Mouse (Mus musculus): ENCODE results near the gene Znrf4. TPM values are rescaled to one million over a fixed set of nuclear protein-coding genes. Genes with fewer than 3 reads are reported as not detected.
A peak's percentile ranks its signal among the peaks of the same experiment; 100 is the strongest.

Gene Znrf4
- polyA plus RNA-seq, 1 experiment from 2014 or later: not detected

GRCm38 (mm10) chr17:56479358-56479757 is 32.9 kb downstream of the Znrf4 start:
- Histone ChIP-seq H3K27me3 (replicated peaks) (peaks cover 8% of the 10 kb centered on the region; the same call in 1 of the 2 replicates), H3K4me2 (no peak overlapping the region), H3K4me1 (peaks cover 21% of the 10 kb centered on the region), H3K9ac (no peak overlapping the region), H3K36me3 (no peaks in the 10 kb centered on the region), H3K27ac (no peak overlapping the region), H3K4me3 (replicated peaks) (no peak overlapping the region), H3K9me3 (no peaks in the 10 kb centered on the region)
- no peak for ATAC-seq (ENCODE audit: insufficient read depth, low FRiP score, low read depth)
- WGBS: 12% methylated on average over 6 of the region's 6 CpGs

- H3K36me3 ChIP-seq: no peaks in the 10 kb centered on the region
- no peak overlapping the region for H3K9ac ChIP-seq
- peak overlapping the region; percentile 27 for H3K27ac ChIP-seq
- ATAC-seq (ENCODE audit: insufficient read depth, low FRiP score, low read depth): no peak
- H3K27me3 ChIP-seq (replicated peaks): peaks cover 20% of the 10 kb centered on the region
- H3K4me2 ChIP-seq: no peak overlapping the region
- 55% methylated on average over 11 of the region's 11 CpGs for WGBS
- H3K9me3 ChIP-seq: no peaks in the 10 kb centered on the region
- H3K4me3 ChIP-seq (replicated peaks): no peak overlapping the region
- peaks cover 32% of the 10 kb centered on the region for H3K4me1 ChIP-seq
Observed at GRCm38 (mm10) chr17:56478191-56478611, 34.0 kb downstream of the Znrf4 start.

GRCm38 (mm10) chr17:56477191-56477818 is 34.9 kb downstream of the Znrf4 start:
- Histone ChIP-seq H3K4me2 (no peak overlapping the region), H3K36me3 (no peaks in the 10 kb centered on the region), H3K4me1 (peaks cover 41% of the 10 kb centered on the region), H3K9ac (no peak overlapping the region), H3K9me3 (no peaks in the 10 kb centered on the region), H3K4me3 (replicated peaks) (no peak overlapping the region), H3K27me3 (replicated peaks) (peaks cover 26% of the 10 kb centered on the region), H3K27ac (no peak overlapping the region)
- 90% methylated on average over 19 of the region's 19 CpGs for WGBS
- ATAC-seq (ENCODE audit: insufficient read depth, low FRiP score, low read depth): no peak

- no peaks in the 10 kb centered on the region for H3K36me3 ChIP-seq
- peak; percentile 85 for ATAC-seq (ENCODE audit: insufficient read depth, low FRiP score, low read depth)
- peak within 1 kb of the TSS; percentile 98 for H3K4me2 ChIP-seq
- H3K9ac ChIP-seq: peak within 1 kb of the TSS; percentile 80
- peaks cover 49% of the 10 kb centered on the region for H3K4me1 ChIP-seq
- H3K9me3 ChIP-seq: no peaks in the 10 kb centered on the region
- H3K27ac ChIP-seq: peak within 1 kb of the TSS; percentile 78
- 0% methylated on average over 27 of the region's 27 CpGs for WGBS
- H3K27me3 ChIP-seq (replicated peaks): peaks cover 26% of the 10 kb centered on the region
- peak within 1 kb of the TSS; percentile 73 for H3K4me3 ChIP-seq (replicated peaks)
Observed at GRCm38 (mm10) chr17:56476402-56476752, 35.9 kb downstream of the Znrf4 start, which contains the start of gene Ptprs. TSS of gene Ptprs (minus strand) at chr17:56476483.

GRCm38 (mm10) chr17:56475584-56476401 is 36.4 kb downstream of the Znrf4 start:
- ATAC-seq (ENCODE audit: insufficient read depth, low FRiP score, low read depth): peak; percentile 6; the same call in 1 of the 2 replicates
- no peaks in the 10 kb centered on the region for H3K9me3 ChIP-seq
- peak overlapping the region; percentile 98 for H3K4me2 ChIP-seq
- H3K27ac ChIP-seq: peak overlapping the region; percentile 78
- WGBS: under 1% methylated on average over 62 of the region's 66 CpGs
- H3K4me1 ChIP-seq: peaks cover 54% of the 10 kb centered on the region
- no peaks in the 10 kb centered on the region for H3K36me3 ChIP-seq
- H3K27me3 ChIP-seq (replicated peaks): peaks cover 26% of the 10 kb centered on the region
- peak overlapping the region; percentile 73 for H3K4me3 ChIP-seq (replicated peaks)
- H3K9ac ChIP-seq: peak overlapping the region; percentile 80

- H3K27me3 ChIP-seq (replicated peaks): peaks cover 26% of the 10 kb centered on the region
- peaks cover 62% of the 10 kb centered on the region for H3K4me1 ChIP-seq
- H3K4me3 ChIP-seq (replicated peaks): peak overlapping the region; percentile 73
- WGBS: 2% methylated on average over 24 of the region's 24 CpGs
- ATAC-seq (ENCODE audit: insufficient read depth, low FRiP score, low read depth): no peak
- no peak overlapping the region for H3K27ac ChIP-seq
- H3K9ac ChIP-seq: peak overlapping the region; percentile 80
- H3K4me2 ChIP-seq: peak overlapping the region; percentile 98
- H3K36me3 ChIP-seq: no peaks in the 10 kb centered on the region
- no peaks in the 10 kb centered on the region for H3K9me3 ChIP-seq
Observed at GRCm38 (mm10) chr17:56474831-56475581, 37.2 kb downstream of the Znrf4 start.

- 4% methylated on average over 32 of the region's 32 CpGs for WGBS
- ATAC-seq (ENCODE audit: insufficient read depth, low FRiP score, low read depth): no peak
- no peaks in the 10 kb centered on the region for H3K36me3 ChIP-seq
- no peak overlapping the region for H3K27ac ChIP-seq
- H3K4me1 ChIP-seq: peaks cover 69% of the 10 kb centered on the region
- H3K4me2 ChIP-seq: peak overlapping the region; percentile 98
- H3K9me3 ChIP-seq: no peaks in the 10 kb centered on the region
- peaks cover 26% of the 10 kb centered on the region for H3K27me3 ChIP-seq (replicated peaks)
- peak overlapping the region; percentile 73 for H3K4me3 ChIP-seq (replicated peaks)
- H3K9ac ChIP-seq: peak overlapping the region; percentile 12; the same call in 1 of the 2 replicates
Observed at GRCm38 (mm10) chr17:56474311-56474830, 37.9 kb downstream of the Znrf4 start.

- peaks cover 26% of the 10 kb centered on the region for H3K27me3 ChIP-seq (replicated peaks)
- WGBS: 6% methylated on average over 11 of the region's 11 CpGs
- ATAC-seq (ENCODE audit: insufficient read depth, low FRiP score, low read depth): no peak
- peak overlapping the region; percentile 98 for H3K4me2 ChIP-seq
- no peak overlapping the region for H3K9ac ChIP-seq
- peak overlapping the region; percentile 73 for H3K4me3 ChIP-seq (replicated peaks)
- no peaks in the 10 kb centered on the region for H3K9me3 ChIP-seq
- H3K27ac ChIP-seq: no peak overlapping the region
- H3K4me1 ChIP-seq: peaks cover 77% of the 10 kb centered on the region
- H3K36me3 ChIP-seq: no peaks in the 10 kb centered on the region
Observed at GRCm38 (mm10) chr17:56473611-56473905, 38.7 kb downstream of the Znrf4 start.

- Histone ChIP-seq H3K4me1 (peaks cover 78% of the 10 kb centered on the region), H3K9me3 (no peaks in the 10 kb centered on the region), H3K27me3 (replicated peaks) (peaks cover 26% of the 10 kb centered on the region), H3K4me3 (replicated peaks) (peak overlapping the region; percentile 73), H3K4me2 (peak overlapping the region; percentile 98), H3K36me3 (no peaks in the 10 kb centered on the region), H3K27ac (no peak overlapping the region), H3K9ac (0 out of 2 replicates have a peak overlapping the region, but pooled peaks have one; percentile 4)
- WGBS: 5% methylated on average over 49 of the region's 50 CpGs
- ATAC-seq (ENCODE audit: insufficient read depth, low FRiP score, low read depth): no peak
Observed at GRCm38 (mm10) chr17:56472733-56473610, 39.3 kb downstream of the Znrf4 start.

GRCm38 (mm10) chr17:56472121-56472520 is 40.1 kb downstream of the Znrf4 start:
- Histone ChIP-seq H3K4me1 (peaks cover 84% of the 10 kb centered on the region), H3K9ac (no peak overlapping the region), H3K4me2 (peak overlapping the region; percentile 98; the same call in 1 of the 2 replicates), H3K36me3 (no peaks in the 10 kb centered on the region), H3K27ac (no peak overlapping the region), H3K27me3 (replicated peaks) (peaks cover 26% of the 10 kb centered on the region), H3K4me3 (replicated peaks) (peak overlapping the region; percentile 73; the same call in 1 of the 2 replicates), H3K9me3 (no peaks in the 10 kb centered on the region)
- no peak for ATAC-seq (ENCODE audit: insufficient read depth, low FRiP score, low read depth)
- 18% methylated on average over 16 of the region's 16 CpGs for WGBS

- Histone ChIP-seq H3K27me3 (replicated peaks) (peaks cover 26% of the 10 kb centered on the region), H3K4me3 (replicated peaks) (no peak overlapping the region), H3K36me3 (no peaks in the 10 kb centered on the region), H3K9me3 (no peaks in the 10 kb centered on the region), H3K9ac (no peak overlapping the region), H3K27ac (no peak overlapping the region), H3K4me1 (peaks cover 89% of the 10 kb centered on the region), H3K4me2 (no peak overlapping the region)
- no peak for ATAC-seq (ENCODE audit: insufficient read depth, low FRiP score, low read depth)
- WGBS: 72% methylated on average over 5 of the region's 5 CpGs
Observed at GRCm38 (mm10) chr17:56471136-56471535, 41.1 kb downstream of the Znrf4 start.

Measured in stomach, embryonic 15.5 days (tissue).